Mouse (Mus musculus) midbrain, embryonic 10.5 days (tissue): ENCODE data around the gene Xlr. TPM values are rescaled to one million over a fixed set of nuclear protein-coding genes. Genes with fewer than 3 reads are reported as not detected.
"Not testable (repeated sequence)": the region's sequence is repeated elsewhere in the genome, so short reads cannot be mapped to it uniquely, and the experiment has no call there.

ENCODE experiments used
- DNase-seq: peaks from one replicate; pipeline ENCODE4 v3.0.0-alpha.2; 2017; ENCODE audit warnings: low spot score
- H3K27ac ChIP-seq: fragments of 300-500 bp; sonication (generic); replicated peaks from 2 replicates; pipeline ENCODE4 v1.5.1; 2016; ENCODE audit warnings: mild to moderate bottlenecking
- H3K27me3 ChIP-seq: fragments of 300-500 bp; sonication (generic); 2 replicates; pipeline ENCODE4 v1.6.1; 2016; ENCODE audit warnings: low read depth, mild to moderate bottlenecking; ENCODE audit not compliant: poor library complexity, severe bottlenecking
- H3K36me3 ChIP-seq: fragments of 300-500 bp; sonication (generic); 2 replicates; pipeline ENCODE4 v1.6.1; 2016; ENCODE audit warnings: mild to moderate bottlenecking, moderate library complexity
- H3K4me1 ChIP-seq: fragments of 300-500 bp; sonication (generic); 2 replicates; pipeline ENCODE4 v1.6.1; 2016
- H3K4me3 ChIP-seq: fragments of 300-500 bp; sonication (generic); 2 replicates; pipeline ENCODE4 v1.5.1; 2016; ENCODE audit warnings: mild to moderate bottlenecking, moderate library complexity
- H3K9me3 ChIP-seq: fragments of 300-500 bp; sonication (generic); replicated peaks from 2 replicates; pipeline ENCODE4 v1.6.1; 2016; ENCODE audit warnings: mild to moderate bottlenecking
- WGBS: fragments of 180-500 bp; shearing (Covaris S2); methylation state at CpG from one replicate; pipeline ENCODE4 v1.1.7; 2016; 5-methylcytosine and 5-hydroxymethylcytosine counted together
- polyA plus RNA-seq: library from polyadenylated mRNA; unstranded; fragments of >200 nt; fragmentation: Nextera tagmentation; extraction: Ambion mirVana; gene quantifications from 2 replicates; pipeline ENCODE4 v1.2.1, GENCODE M21; 2016

Gene Xlr
- polyA plus RNA-seq: 1.4 and 2.0 TPM in 2 replicates

- H3K4me3 ChIP-seq, H3K4me1 ChIP-seq, H3K9me3 ChIP-seq, H3K27me3 ChIP-seq, H3K36me3 ChIP-seq, H3K27ac ChIP-seq, DNase-seq: not testable (repeated sequence)
- 77% methylated on average over 11 of the region's 11 CpGs for WGBS
These were observed at the start of gene Xlr for GRCm38 (mm10) chrX:53797519-53797918. Gene Xlr, minus strand, starts transcription at chrX:53797706.

DNA sequence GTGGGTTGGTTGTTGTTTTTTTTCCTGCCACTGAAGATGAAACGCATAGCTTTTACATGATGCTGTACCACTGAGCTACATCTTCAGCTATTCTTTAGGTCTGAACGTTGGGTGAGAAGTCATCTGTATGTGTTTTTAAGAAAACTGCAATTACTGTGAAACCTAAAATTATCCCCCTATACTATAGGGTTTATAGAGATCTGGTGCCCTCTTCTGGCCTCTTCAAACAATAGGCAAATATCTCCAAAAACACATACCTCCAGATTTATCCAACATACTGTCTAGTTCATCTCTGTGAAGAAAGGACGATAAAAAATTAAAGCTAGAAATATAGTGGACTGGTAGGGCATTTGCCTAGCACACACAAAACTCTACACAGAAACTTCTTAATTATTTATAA lies 1.6 kb upstream of the Xlr start:
- Histone ChIP-seq H3K4me3 (no peak overlapping the region), H3K27me3 (no peaks in the 10 kb centered on the region), H3K4me1 (no peaks in the 10 kb centered on the region), H3K27ac (no peak overlapping the region), H3K9me3 (no peaks in the 10 kb centered on the region), H3K36me3 (no peaks in the 10 kb centered on the region)
- 36% methylated on average over 3 of the region's 3 CpGs for WGBS
- no peak for DNase-seq

DNA sequence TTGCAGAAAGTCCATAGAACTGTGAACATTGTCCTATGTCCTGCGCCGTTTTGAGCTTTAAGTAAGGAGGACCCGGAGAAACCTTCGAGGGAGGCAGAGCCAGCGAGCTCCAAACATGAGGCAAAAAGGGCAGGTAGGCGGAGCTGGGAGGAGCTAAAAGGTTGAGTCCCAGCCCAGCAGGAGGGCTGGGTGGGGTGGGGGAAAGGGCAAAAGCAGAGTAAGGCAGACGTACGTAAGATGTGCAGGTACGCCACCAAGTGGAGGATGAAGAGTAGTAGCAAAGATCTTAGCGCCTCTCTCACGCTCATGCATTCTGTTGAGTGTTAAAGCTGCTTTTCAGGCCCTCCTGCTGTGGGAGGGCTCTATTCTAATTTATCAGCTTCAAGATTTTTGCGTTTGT lies 21.2 kb downstream of the Xlr start, which contains the start of gene Zfp36l3:
Zfp36l3 (minus strand) TSS at position 119 of the 400 bp plus-strand sequence.
- H3K4me1 ChIP-seq: no peaks in the 10 kb centered on the region
- no peak within 1 kb of the TSS for H3K27ac ChIP-seq
- DNase-seq: no peak
- no peak within 1 kb of the TSS for H3K4me3 ChIP-seq
- peaks cover 25% of the 10 kb centered on the region for H3K9me3 ChIP-seq
- H3K36me3 ChIP-seq: no peaks in the 10 kb centered on the region
- H3K27me3 ChIP-seq: no peaks in the 10 kb centered on the region
- 89% methylated on average over 12 of the region's 12 CpGs for WGBS

DNA sequence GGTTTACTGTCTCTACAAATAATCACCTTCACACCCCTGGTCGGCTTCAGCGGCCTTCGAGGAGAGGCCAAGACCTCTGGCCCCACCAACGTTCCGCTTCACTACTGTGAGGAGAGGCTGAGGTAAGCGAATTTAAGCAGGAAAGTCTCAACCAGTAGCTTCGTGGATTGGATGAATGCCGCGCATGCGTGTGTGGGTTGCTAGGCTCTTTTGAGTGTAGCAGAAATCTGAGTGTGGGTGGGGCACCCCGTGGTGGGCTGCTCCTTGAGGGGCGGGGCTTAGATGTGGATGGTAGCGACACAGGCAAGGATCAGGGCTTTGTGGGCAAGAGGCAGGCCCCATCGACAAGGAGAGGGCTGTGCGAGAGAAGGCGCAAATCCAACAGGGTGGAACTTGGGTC lies 39.8 kb downstream of the Xlr start, which contains the start of gene 1700013H16Rik:
1700013H16Rik (minus strand) TSS at position 96 of the 400 bp plus-strand sequence.
- 90% methylated on average over 16 of the region's 16 CpGs for WGBS
- DNase-seq: no peak

DNA sequence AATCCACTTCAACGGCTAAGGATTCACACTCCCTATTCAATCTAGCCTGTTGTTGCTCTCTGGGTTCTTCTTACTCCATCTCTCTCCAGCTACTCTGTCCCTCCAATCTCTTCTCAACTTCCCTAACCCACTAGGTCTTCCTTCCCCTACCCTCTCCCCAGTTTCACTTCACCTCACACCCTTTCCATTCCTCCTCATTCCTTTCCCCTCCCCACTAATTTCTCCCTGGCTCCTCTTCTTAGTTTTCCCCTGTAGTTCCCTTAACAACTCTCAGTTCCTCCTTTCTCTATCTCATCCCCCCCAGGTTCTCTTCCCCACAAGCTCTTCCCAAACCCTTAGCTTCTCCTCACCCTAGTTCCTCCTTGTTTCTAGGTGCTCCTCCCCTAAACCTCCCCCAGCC lies 44.7 kb downstream of the Xlr start:
- H3K4me3 ChIP-seq: no peak overlapping the region
- no peaks in the 10 kb centered on the region for H3K27me3 ChIP-seq
- H3K4me1 ChIP-seq: no peaks in the 10 kb centered on the region
- H3K9me3 ChIP-seq: peaks cover 22% of the 10 kb centered on the region
- DNase-seq: no peak
- no peak overlapping the region for H3K27ac ChIP-seq
- H3K36me3 ChIP-seq: no peaks in the 10 kb centered on the region
- 72% methylated on average over 1 of the region's 1 CpGs for WGBS

More for the DNA sequence above, 39.8 kb downstream of the Xlr start, which contains the start of gene 1700013H16Rik:
- Histone ChIP-seq H3K36me3 (no peaks in the 10 kb centered on the region), H3K27me3 (no peaks in the 10 kb centered on the region), H3K9me3 (peaks cover 26% of the 10 kb centered on the region), H3K27ac (no peak within 1 kb of the TSS), H3K4me3 (no peak within 1 kb of the TSS), H3K4me1 (no peaks in the 10 kb centered on the region)

GRCm38 (mm10) chrX:53728967-53729366 lies 68.5 kb downstream of the Xlr start:
- Histone ChIP-seq H3K36me3 (no peaks in the 10 kb centered on the region), H3K9me3 (0 out of 2 replicates have a peak, but pooled peaks cover 2% of the 10 kb centered on the region), H3K27me3 (no peaks in the 10 kb centered on the region), H3K27ac (no peak overlapping the region), H3K4me1 (no peaks in the 10 kb centered on the region), H3K4me3 (no peak overlapping the region)
- DNase-seq: no peak
- 83% methylated on average over 2 of the region's 2 CpGs for WGBS

Other genes with a start within 250 kb of the Xlr start
- gene Rtl8c, start 189.7 kb downstream of the Xlr start, polyA plus RNA-seq: 30.3 and 45.8 TPM in 2 replicates
- not detected in 2 replicates for gene Gm14597, start 188.7 kb downstream of the Xlr start, polyA plus RNA-seq
- gene Rtl8a, start 154.0 kb downstream of the Xlr start, polyA plus RNA-seq: 55.9 and 75.2 TPM in 2 replicates
- gene Rtl8b, start 127.3 kb downstream of the Xlr start, polyA plus RNA-seq: 55.9 and 62.4 TPM in 2 replicates
- 0.16 and 0.19 TPM in 2 replicates for gene 4930502E18Rik, start 72.9 kb downstream of the Xlr start, polyA plus RNA-seq
- 0.15 and 0.22 TPM in 2 replicates for gene 1700013H16Rik, start 39.9 kb downstream of the Xlr start, polyA plus RNA-seq
- gene Zfp36l3, start 21.3 kb downstream of the Xlr start, polyA plus RNA-seq: 0.07 TPM in 1 of 2 replicates, not detected in the other